Mouse (Mus musculus) stomach, postnatal 0 days (tissue): ENCODE measurements around the gene Inpp5b.

Experiments used
- CTCF ChIP-seq: IDR thresholded peaks from 2 replicates; pipeline ENCODE4 v1.5.1; 2016; ENCODE audit warnings: antibody characterized with exemption, low read depth, mild to moderate bottlenecking, moderate library complexity
- EP300 ChIP-seq: optimal IDR thresholded peaks from 2 replicates; pipeline ENCODE3; 2016; ENCODE audit warnings: antibody characterized with exemption

DNA sequence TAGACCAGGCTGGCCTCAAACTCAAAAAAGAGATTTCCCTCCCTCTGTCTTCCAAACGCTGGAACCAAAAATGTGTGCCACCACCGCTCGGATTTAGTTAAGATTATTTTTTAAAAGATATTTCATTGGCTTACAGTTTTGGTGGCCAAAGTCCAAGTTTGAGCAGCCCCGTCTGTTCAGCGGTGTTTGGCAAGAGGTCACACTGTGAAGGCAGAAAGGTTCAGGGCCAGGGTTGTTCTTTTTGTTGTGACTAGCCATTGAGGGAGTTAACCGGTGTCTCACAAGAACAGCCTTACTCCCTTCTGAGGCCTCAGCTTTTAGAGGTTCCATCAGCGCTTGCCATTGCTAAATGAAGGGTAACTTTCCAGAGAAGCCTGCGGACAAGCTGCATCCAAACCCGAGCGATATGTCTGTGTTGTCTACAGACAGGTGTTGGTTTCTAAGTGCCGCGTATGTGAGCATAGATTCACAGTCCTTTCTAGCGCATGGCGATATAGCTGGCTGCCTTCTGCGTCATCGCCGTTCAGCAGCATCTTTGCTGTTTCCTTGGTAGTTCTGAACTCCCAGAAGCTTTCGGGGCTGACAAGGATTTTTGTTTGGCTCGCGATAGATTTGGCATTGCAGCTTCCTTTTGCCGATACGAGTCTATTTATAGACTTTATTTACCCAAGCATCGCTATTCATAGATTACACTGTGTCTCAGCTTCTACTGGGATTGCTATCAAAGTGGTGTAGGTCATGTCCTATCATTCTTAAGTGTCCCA lies 24.3 kb downstream of the Inpp5b start:
- TF ChIP-seq CTCF: no peak
- TF ChIP-seq EP300: no peak
